ENCODE assay signal across 10 mouse cellular contexts in the genomic region with DNA sequence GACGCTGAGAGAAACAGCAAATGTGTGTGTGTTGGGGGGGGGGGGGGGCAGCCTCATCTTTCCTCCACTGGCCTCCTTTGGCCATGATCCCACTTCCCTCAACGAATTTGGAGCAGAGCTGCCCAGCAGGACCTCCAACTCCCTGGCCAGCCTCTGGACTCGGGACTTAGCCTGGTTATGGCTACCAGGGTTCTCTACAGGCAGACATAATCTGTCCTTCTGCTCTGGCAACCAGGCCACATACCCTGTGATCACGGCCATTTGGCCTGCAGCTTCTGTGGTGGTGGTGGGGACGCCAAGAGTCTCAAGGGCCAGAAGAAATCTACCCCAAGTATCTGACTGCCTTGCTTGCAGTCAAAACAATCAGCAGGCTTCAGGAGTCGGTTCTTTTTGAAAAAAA. TPM values are rescaled to one million over a fixed set of nuclear protein-coding genes. Genes with fewer than 3 reads are reported as not detected.
DNase-seq lines count a peak whose midpoint lies in the region; ATAC-seq and TF ChIP-seq lines count a peak whose summit lies in the region.
"Had no signal": no experiment of that assay in that cellular context is flagged by ENCODE, and none has a peak within 500 bp of the region (broad histone marks: within the 10 kb centered on the region; RNA-seq: fewer than 3 reads in every experiment).

No protein-coding gene starts in this region.

- peaks cover 39% of the 10 kb centered on the region for H3K4me1 ChIP-seq in forebrain, embryonic 12.5 days
- peaks cover 2% of the 10 kb centered on the region; the same call in 1 of the 2 replicates for H3K4me1 ChIP-seq in forebrain, embryonic 14.5 days (ENCODE audit: control insufficient read depth, insufficient read depth, low read length)
- H3K4me1 ChIP-seq in embryonic fibroblast, embryonic 13.5 days (ENCODE audit: control insufficient read depth, insufficient read depth, low read length), result peaks cover 31% of the 10 kb centered on the region
- peaks cover 44% of the 10 kb centered on the region for H3K4me1 ChIP-seq in intestine, embryonic 15.5 days (replicated peaks)
- H3K4me1 ChIP-seq in liver, postnatal 0 days (ENCODE audit: insufficient read depth), result no peaks in the 10 kb centered on the region

- WGBS in forebrain, embryonic 12.5 days, result 53% methylated on average over 6 of the region's 6 CpGs
- WGBS in forebrain, embryonic 14.5 days, result 38% methylated on average over 6 of the region's 6 CpGs
- WGBS in intestine, embryonic 15.5 days, result 47% methylated on average over 6 of the region's 6 CpGs
- WGBS in liver, postnatal 0 days (ENCODE audit: insufficient replicate concordance), result 64% methylated on average over 6 of the region's 6 CpGs

- H3K4me2 ChIP-seq in forebrain, embryonic 12.5 days, result no peak overlapping the region
- no peak overlapping the region for H3K4me2 ChIP-seq in forebrain, embryonic 14.5 days (ENCODE audit: low read length)
- H3K4me2 ChIP-seq in intestine, embryonic 15.5 days (replicated peaks), result no peak overlapping the region
- H3K4me2 ChIP-seq in liver, postnatal 0 days (ENCODE audit: low read depth, low read length), result no peak overlapping the region

- no peak overlapping the region for H3K9ac ChIP-seq in forebrain, embryonic 12.5 days
- H3K9ac ChIP-seq in forebrain, embryonic 14.5 days (ENCODE audit: low read length), result no peak overlapping the region
- no peak overlapping the region for H3K9ac ChIP-seq in intestine, embryonic 15.5 days
- H3K9ac ChIP-seq in liver, postnatal 0 days (replicated peaks), result no peak overlapping the region

- no peak overlapping the region for H3K4me3 ChIP-seq in forebrain, embryonic 12.5 days (replicated peaks)
- H3K4me3 ChIP-seq in forebrain, embryonic 14.5 days (ENCODE audit: low read depth, low read length), result no peak overlapping the region
- H3K4me3 ChIP-seq in embryonic fibroblast, embryonic 13.5 days (ENCODE audit: insufficient read depth, low read length), result no peak overlapping the region
- H3K4me3 ChIP-seq in intestine, embryonic 15.5 days (replicated peaks), result no peak overlapping the region
- no peak overlapping the region for H3K4me3 ChIP-seq in liver, postnatal 0 days (ENCODE audit: low read depth, low read length)
- H3K4me3 ChIP-seq: myocyte had no signal

- no peak for TF ChIP-seq CTCF in embryonic fibroblast, embryonic 13.5 days (IDR thresholded peaks at IDR 0.05; ENCODE audit: borderline replicate concordance, insufficient read depth, low read length)
- no peak for TF ChIP-seq CTCF in liver, postnatal 0 days (IDR thresholded peaks at IDR 0.05; ENCODE audit: low read depth)

- 0 out of 2 replicates have a peak overlapping the region, but pooled peaks have one; percentile 38 for H3K27ac ChIP-seq in forebrain, embryonic 12.5 days
- H3K27ac ChIP-seq in forebrain, embryonic 14.5 days (ENCODE audit: low read depth, low read length), result no peak overlapping the region
- H3K27ac ChIP-seq in embryonic fibroblast, embryonic 13.5 days (ENCODE audit: insufficient read depth, low read length), result peak overlapping the region; percentile 28; the same call in 1 of the 2 replicates
- peak overlapping the region; percentile 64 for H3K27ac ChIP-seq in intestine, embryonic 15.5 days
- H3K27ac ChIP-seq in liver, postnatal 0 days (ENCODE audit: low read depth), result no peak overlapping the region

- TF ChIP-seq POLR2A in embryonic fibroblast, embryonic 13.5 days (IDR thresholded peaks at IDR 0.05; ENCODE audit: low read depth, low read length), result no peak

- no peak for DNase-seq in forebrain, embryonic 14.5 days (ENCODE audit: low spot score)
- DNase-seq in adipocyte (ENCODE audit: low spot score), result peak; percentile 25
- no peak for DNase-seq in adrenal gland, postnatal 36 days
- DNase-seq in frontal cortex, postnatal 14 days (ENCODE audit: low spot score in 2 of 2), result no peak
- DNase-seq in liver, postnatal 0 days, result no peak
- DNase-seq: lung, postnatal 4 days had no signal

- TF ChIP-seq EP300 in liver, postnatal 0 days (IDR thresholded peaks at IDR 0.05; ENCODE audit: low read depth), result no peak

- H3K36me3 ChIP-seq in forebrain, embryonic 12.5 days (replicated peaks), result no peaks in the 10 kb centered on the region
- H3K36me3 ChIP-seq in forebrain, embryonic 14.5 days (ENCODE audit: control insufficient read depth, insufficient read depth, low read length), result no peaks in the 10 kb centered on the region
- no peaks in the 10 kb centered on the region for H3K36me3 ChIP-seq in intestine, embryonic 15.5 days
- no peaks in the 10 kb centered on the region for H3K36me3 ChIP-seq in liver, postnatal 0 days (replicated peaks; ENCODE audit: insufficient read depth, low read length)

- no peak for ATAC-seq in forebrain, embryonic 12.5 days (ENCODE audit: low FRiP score)
- no peak for ATAC-seq in forebrain, embryonic 14.5 days
- no peak for ATAC-seq in intestine, embryonic 15.5 days
- no peak for ATAC-seq in liver, postnatal 0 days

- H3K9me3 ChIP-seq in forebrain, embryonic 12.5 days, result no peaks in the 10 kb centered on the region
- no peaks in the 10 kb centered on the region for H3K9me3 ChIP-seq in forebrain, embryonic 14.5 days (replicated peaks; ENCODE audit: control insufficient read depth, low read length)
- H3K9me3 ChIP-seq in intestine, embryonic 15.5 days, result no peaks in the 10 kb centered on the region
- no peaks in the 10 kb centered on the region for H3K9me3 ChIP-seq in liver, postnatal 0 days (ENCODE audit: low read length)

- no peaks in the 10 kb centered on the region for H3K27me3 ChIP-seq in forebrain, embryonic 12.5 days
- H3K27me3 ChIP-seq in forebrain, embryonic 14.5 days (replicated peaks; ENCODE audit: control insufficient read depth, insufficient read depth, low read length), result no peaks in the 10 kb centered on the region
- no peaks in the 10 kb centered on the region for H3K27me3 ChIP-seq in intestine, embryonic 15.5 days (replicated peaks)
- H3K27me3 ChIP-seq in liver, postnatal 0 days (ENCODE audit: insufficient read depth, low read length), result no peaks in the 10 kb centered on the region

RNA-seq across cellular contexts. Expression of a gene that starts 26.4 kb away (rescaled TPM):
- 48.4 and 58.6 TPM in 2 replicates for polyA plus RNA-seq in forebrain, embryonic 12.5 days (2016; fragmentation: Nextera tagmentation; extraction: Ambion mirVana)
- polyA plus RNA-seq in forebrain, embryonic 14.5 days (2014; fragmentation: Nextera tagmentation; extraction: Ambion mirVana), result 19.3 and 21.2 TPM in 2 replicates
- 135 and 156 TPM in 2 replicates for polyA plus RNA-seq in embryonic fibroblast, embryonic 13.5 days (2011; ENCODE audit: insufficient read length, low read depth, missing spikeins)
- 31.1 and 31.2 TPM in 2 replicates for polyA plus RNA-seq in intestine, embryonic 15.5 days (2015; fragmentation: Nextera tagmentation; extraction: Ambion mirVana)
- total RNA-seq in adrenal gland, postnatal 36 days (2021), result 10 to 100 TPM; 28.3 to 29.7 TPM
- 2.5 and 2.6 TPM in 2 replicates for polyA plus RNA-seq in liver, postnatal 0 days (2015; fragmentation: Nextera tagmentation; extraction: Ambion mirVana)

RNA-seq across cellular contexts. Expression of a gene that starts 34.2 kb away (rescaled TPM):
- polyA plus RNA-seq in forebrain, embryonic 12.5 days (2016; fragmentation: Nextera tagmentation; extraction: Ambion mirVana), result 103 and 109 TPM in 2 replicates
- 125 TPM in 2 replicates for polyA plus RNA-seq in forebrain, embryonic 14.5 days (2014; fragmentation: Nextera tagmentation; extraction: Ambion mirVana)
- 28.2 and 35.5 TPM in 2 replicates for polyA plus RNA-seq in embryonic fibroblast, embryonic 13.5 days (2011; ENCODE audit: insufficient read length, low read depth, missing spikeins)
- polyA plus RNA-seq in intestine, embryonic 15.5 days (2015; fragmentation: Nextera tagmentation; extraction: Ambion mirVana), result 87.2 and 103 TPM in 2 replicates
- 10 to 100 TPM; 45.9 to 48.6 TPM for total RNA-seq in adrenal gland, postnatal 36 days (2021)
- polyA plus RNA-seq in liver, postnatal 0 days (2015; fragmentation: Nextera tagmentation; extraction: Ambion mirVana), result 35.0 and 38.4 TPM in 2 replicates

Comparison
In these comparisons a context has a peak if more than half of its experiments do, and no peak if none do; other contexts are left out.
1. H3K27ac ChIP-seq: peak in forebrain, embryonic 12.5 days (single experiment), embryonic fibroblast, embryonic 13.5 days (single experiment) and intestine, embryonic 15.5 days (single experiment); none in forebrain, embryonic 14.5 days (single experiment) and liver, postnatal 0 days (single experiment).